16 mouse cellular contexts compared by ENCODE assay signal in genomic region chr5:8129750-8130149, GRCm38 (mm10).
DNase-seq lines count a peak whose midpoint lies in the region; ATAC-seq and TF ChIP-seq lines count a peak whose summit lies in the region.
"Had no signal": no experiment of that assay in that cellular context is flagged by ENCODE, and none has a peak within 500 bp of the region (broad histone marks: within the 10 kb centered on the region; RNA-seq: fewer than 3 reads in every experiment).

No protein-coding gene starts in this region.

- H3K9ac ChIP-seq in hindbrain, embryonic 12.5 days: no peak overlapping the region
- H3K9ac ChIP-seq in hindbrain, postnatal 0 days (replicated peaks; ENCODE audit: low read length): no peak overlapping the region
- H3K9ac ChIP-seq: embryonic facial prominence, embryonic 12.5 days; forebrain, embryonic 13.5 days; forebrain, embryonic 15.5 days; forebrain, postnatal 0 days had no signal

- no peaks in the 10 kb centered on the region for H3K4me1 ChIP-seq in hindbrain, embryonic 12.5 days
- H3K4me1 ChIP-seq in hindbrain, postnatal 0 days (ENCODE audit: insufficient read depth, low read length): no peaks in the 10 kb centered on the region
- H3K4me1 ChIP-seq: embryonic facial prominence, embryonic 10.5 days; embryonic facial prominence, embryonic 12.5 days; forebrain, embryonic 13.5 days; forebrain, embryonic 15.5 days had no signal

- peak; percentile 49 for DNase-seq in cerebellum, adult 11-12 months
- DNase-seq in cerebellum, adult 8-10 months: no peak
- DNase-seq in brain, adult 2 months (ENCODE audit: low read depth, low spot score): peak; percentile 36
- DNase-seq in cerebellum, adult 9-10 months: peak; percentile 44
- peak; percentile 25 to 47 for DNase-seq in cerebellum, postnatal 10 days
- DNase-seq in spleen, postnatal 36 days (ENCODE audit: low spot score in 2 of 2): no peak
- no peak for DNase-seq in hindbrain, postnatal 0 days (ENCODE audit: low spot score)
- DNase-seq: adrenal gland, adult 2 months; adrenal gland, postnatal 10 days; adrenal gland, postnatal 25 days; forebrain, postnatal 0 days had no signal

- H3K27me3 ChIP-seq in hindbrain, embryonic 12.5 days: no peaks in the 10 kb centered on the region
- no peaks in the 10 kb centered on the region for H3K27me3 ChIP-seq in hindbrain, postnatal 0 days (ENCODE audit: insufficient read depth, low read length)
- H3K27me3 ChIP-seq: embryonic facial prominence, embryonic 12.5 days; forebrain, embryonic 13.5 days; forebrain, embryonic 15.5 days had no signal

- no peak for ATAC-seq in hindbrain, embryonic 12.5 days (ENCODE audit: low FRiP score)
- no peak for ATAC-seq in hindbrain, postnatal 0 days
- ATAC-seq: forebrain, embryonic 13.5 days; forebrain, embryonic 15.5 days; forebrain, postnatal 0 days had no signal

- H3K9me3 ChIP-seq in hindbrain, embryonic 12.5 days (replicated peaks): no peaks in the 10 kb centered on the region
- H3K9me3 ChIP-seq in hindbrain, postnatal 0 days (ENCODE audit: low read length): no peaks in the 10 kb centered on the region
- H3K9me3 ChIP-seq: embryonic facial prominence, embryonic 10.5 days; embryonic facial prominence, embryonic 12.5 days; forebrain, embryonic 13.5 days; forebrain, embryonic 15.5 days had no signal

- peaks cover 13% of the 10 kb centered on the region; the same call in 1 of the 2 replicates for H3K36me3 ChIP-seq in hindbrain, embryonic 12.5 days
- peaks cover 14% of the 10 kb centered on the region for H3K36me3 ChIP-seq in hindbrain, postnatal 0 days (ENCODE audit: insufficient read depth, low read length)
- H3K36me3 ChIP-seq: embryonic facial prominence, embryonic 12.5 days had no signal

- no peak overlapping the region for H3K27ac ChIP-seq in hindbrain, embryonic 12.5 days
- H3K27ac ChIP-seq in hindbrain, postnatal 0 days: no peak overlapping the region
- H3K27ac ChIP-seq: embryonic facial prominence, embryonic 10.5 days; embryonic facial prominence, embryonic 12.5 days; forebrain, embryonic 13.5 days; forebrain, embryonic 15.5 days had no signal

- no peak overlapping the region for H3K4me3 ChIP-seq in hindbrain, embryonic 12.5 days
- no peak overlapping the region for H3K4me3 ChIP-seq in hindbrain, postnatal 0 days (ENCODE audit: low read length)
- H3K4me3 ChIP-seq: embryonic facial prominence, embryonic 10.5 days; embryonic facial prominence, embryonic 12.5 days; forebrain, embryonic 13.5 days; forebrain, embryonic 15.5 days had no signal

- no peak overlapping the region for H3K4me2 ChIP-seq in hindbrain, embryonic 12.5 days (replicated peaks)
- H3K4me2 ChIP-seq in hindbrain, postnatal 0 days (ENCODE audit: low read depth, low read length): no peak overlapping the region
- H3K4me2 ChIP-seq: embryonic facial prominence, embryonic 12.5 days; forebrain, embryonic 13.5 days; forebrain, embryonic 15.5 days had no signal

- TF ChIP-seq CTCF in hindbrain, postnatal 0 days (IDR thresholded peaks at IDR 0.05; ENCODE audit: low read depth): no peak

- 98% methylated on average over 2 of the region's 2 CpGs for WGBS in hindbrain, embryonic 12.5 days
- 91% methylated on average over 2 of the region's 2 CpGs for WGBS in hindbrain, postnatal 0 days

Comparison
In these comparisons a context has a peak if more than half of its experiments do, and no peak if none do; other contexts are left out.
1. DNase-seq: peak in cerebellum, adult 11-12 months (single experiment), brain, adult 2 months (single experiment), cerebellum, adult 9-10 months (single experiment) and cerebellum, postnatal 10 days (2 of 2); none in cerebellum, adult 8-10 months (single experiment), spleen, postnatal 36 days (0 of 2) and hindbrain, postnatal 0 days (single experiment).